Mouse (Mus musculus): Measurements from ENCODE around the gene Cckar. TPM values are rescaled to one million over a fixed set of nuclear protein-coding genes. Genes with fewer than 3 reads are reported as not detected.
"Not testable (repeated sequence)": the region's sequence is repeated elsewhere in the genome, so short reads cannot be mapped to it uniquely, and the experiment has no call there.

The Cckar gene
- total RNA-seq, 2 experiments from 2014 or later: not detected

- ATAC-seq (replicated peaks; ENCODE audit: poor library complexity): not testable (repeated sequence)
Observed at GRCm38 (mm10) chr5:53673493-53674150, 33.9 kb downstream of the Cckar start.

DNA sequence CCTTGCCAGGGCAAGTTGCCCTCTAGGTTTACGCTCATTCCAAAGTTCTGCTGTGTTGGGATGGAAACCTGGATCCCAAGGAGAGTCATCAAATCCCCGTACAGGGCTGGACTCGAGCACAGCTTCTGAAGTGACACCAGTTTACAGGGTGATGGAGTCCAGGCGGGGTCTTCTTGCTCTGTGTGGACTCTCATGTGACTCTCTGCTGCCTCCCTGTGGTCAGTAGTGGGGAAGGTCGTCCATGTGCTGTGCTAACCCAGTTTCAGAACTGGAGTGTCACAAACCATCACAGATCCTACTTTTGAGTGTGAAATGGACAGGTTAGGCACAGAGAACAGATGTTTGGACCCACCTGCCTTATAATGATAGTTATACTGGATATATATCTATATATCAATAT lies 35.2 kb downstream of the Cckar start:
- peak; percentile 97 for ATAC-seq (replicated peaks; ENCODE audit: poor library complexity)

- no peak for ATAC-seq (replicated peaks; ENCODE audit: poor library complexity)
Observed at GRCm38 (mm10) chr5:53671507-53671906, 36.0 kb downstream of the Cckar start.

- ATAC-seq (replicated peaks; ENCODE audit: poor library complexity): no peak
Observed at GRCm38 (mm10) chr5:53670321-53670938, 37.1 kb downstream of the Cckar start.

- no peak for ATAC-seq (replicated peaks; ENCODE audit: poor library complexity)
Observed at GRCm38 (mm10) chr5:53668021-53668420, 39.5 kb downstream of the Cckar start.

DNA sequence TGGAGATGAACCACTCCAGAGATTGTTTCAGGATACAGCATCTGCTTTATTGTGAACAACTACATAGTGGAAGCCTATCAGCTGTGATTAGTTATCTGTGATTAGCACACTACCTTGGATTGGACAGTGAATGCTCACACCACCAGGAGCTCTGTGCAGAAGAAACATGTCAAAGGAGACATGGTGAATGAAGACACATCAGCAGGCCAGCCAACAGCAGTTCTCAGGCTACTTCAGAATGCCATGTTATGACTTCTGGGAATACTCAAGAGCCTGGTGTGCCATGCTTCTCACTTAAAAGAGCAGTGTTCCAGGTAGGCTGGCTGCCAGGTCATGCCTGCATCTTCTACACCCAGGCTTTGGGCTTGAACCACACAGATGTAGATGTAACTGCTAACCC lies 43.8 kb downstream of the Cckar start:
- no peak for ATAC-seq (replicated peaks; ENCODE audit: poor library complexity)

- peak; percentile 52 for ATAC-seq (replicated peaks; ENCODE audit: poor library complexity)
Observed at GRCm38 (mm10) chr5:53662413-53662812, 45.1 kb downstream of the Cckar start.

DNA sequence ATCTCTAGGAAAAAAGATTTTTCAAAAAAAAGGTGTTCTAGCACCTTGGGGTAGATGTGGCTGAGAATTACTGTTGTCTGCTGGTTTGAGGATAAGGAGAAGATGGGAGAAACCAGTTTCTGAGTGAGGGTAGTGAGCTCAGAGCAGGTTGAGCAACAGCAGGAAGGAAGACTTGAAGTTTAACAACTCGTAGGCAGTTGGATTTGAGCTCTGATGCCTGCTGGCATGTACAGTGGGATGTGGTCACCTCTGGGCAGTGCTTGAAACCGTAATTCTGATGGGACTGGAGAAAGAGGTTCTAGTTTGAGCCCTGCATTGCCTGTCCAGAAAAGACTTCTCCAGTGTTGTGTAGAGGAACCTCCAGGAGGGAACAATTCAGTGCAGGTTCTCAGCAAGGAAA lies 46.0 kb downstream of the Cckar start:
- ATAC-seq (replicated peaks; ENCODE audit: poor library complexity): peak; percentile 64

- peak; percentile 51; the same call in 1 of the 2 replicates for ATAC-seq (replicated peaks; ENCODE audit: poor library complexity)
Observed at GRCm38 (mm10) chr5:53657925-53658324, 49.6 kb downstream of the Cckar start.

DNA sequence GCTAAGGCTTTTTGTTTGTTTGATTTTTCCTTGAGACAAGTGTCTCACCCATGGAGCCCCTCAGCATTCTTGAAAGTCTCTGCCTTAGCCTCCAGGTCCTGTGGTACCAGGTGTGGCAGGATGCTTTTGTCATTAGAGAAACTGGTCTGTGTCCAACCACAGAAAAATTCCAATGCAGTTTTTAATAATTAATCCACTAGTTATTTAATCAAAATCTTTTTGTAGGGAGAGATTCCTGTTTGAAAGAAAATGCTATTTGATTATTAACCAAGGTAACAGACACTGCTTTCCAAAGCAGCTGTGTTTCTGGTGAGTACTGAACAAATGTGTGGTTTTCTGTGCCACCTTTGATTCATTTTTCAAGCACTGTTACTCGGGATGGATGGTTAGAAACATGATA lies 50.9 kb downstream of the Cckar start:
- ATAC-seq (replicated peaks; ENCODE audit: poor library complexity): no peak

Other genes starting within 250 kb of the Cckar start
- 65.1 and 66.7 TPM in 2 replicates for gene Rbpj, start 241.6 kb downstream of the Cckar start, total RNA-seq (2015)
- 35.7 and 36.1 TPM in 2 replicates for gene Rbpj, start 241.6 kb downstream of the Cckar start, total RNA-seq (2017)
- 26.2 and 35.4 TPM in 2 replicates for gene Tbc1d19, start 101.9 kb upstream of the Cckar start, total RNA-seq (2015)
- gene Tbc1d19, start 101.9 kb upstream of the Cckar start, total RNA-seq (2017): 8.7 and 16.4 TPM in 2 replicates